Mouse (Mus musculus): ENCODE results near the gene Hagh. TPM values are rescaled to one million over a fixed set of nuclear protein-coding genes. Genes with fewer than 3 reads are reported as not detected.

Hagh gene
- polyA plus RNA-seq, 1 experiment from 2014 or later, result 35.2 TPM

DNA sequence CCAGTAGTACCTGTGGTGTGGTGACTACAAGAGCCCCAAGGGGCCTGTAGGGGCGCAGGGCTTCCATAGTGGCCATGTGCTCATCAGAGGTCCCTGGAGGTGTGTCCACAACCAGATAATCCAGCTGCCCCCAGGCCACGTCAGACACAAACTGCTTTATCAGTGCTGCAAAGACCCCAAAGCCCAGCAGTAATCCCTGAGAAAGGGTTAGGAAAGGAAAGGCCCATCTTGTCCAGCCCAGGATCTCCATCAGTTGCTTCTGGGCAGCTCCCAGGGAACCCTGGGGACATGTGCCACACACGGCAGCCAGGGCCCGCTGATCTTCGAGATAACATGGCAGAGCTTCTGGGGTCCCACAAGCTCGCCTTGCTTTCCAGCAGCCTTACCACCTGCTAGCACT, 44.4 kb downstream of the Hagh start:
- no peaks in the 10 kb centered on the region for H3K9me3 ChIP-seq (ENCODE audit: control insufficient read depth, low read depth, low read length)
- peaks cover 11% of the 10 kb centered on the region for H3K36me3 ChIP-seq (ENCODE audit: control insufficient read depth, insufficient read depth, low read length)
- H3K4me3 ChIP-seq (ENCODE audit: low read depth, low read length), result no peak overlapping the region
- no peak overlapping the region for H3K27ac ChIP-seq (ENCODE audit: low read length)
- H3K27me3 ChIP-seq (ENCODE audit: control insufficient read depth, insufficient read depth, low read length), result no peaks in the 10 kb centered on the region
- peaks cover 16% of the 10 kb centered on the region; the same call in 1 of the 2 replicates for H3K4me1 ChIP-seq (ENCODE audit: control insufficient read depth, insufficient read depth, low read length)
- H3K9ac ChIP-seq (replicated peaks; ENCODE audit: low read depth, low read length), result no peak overlapping the region
- 79% methylated on average over 6 of the region's 6 CpGs for WGBS
- no peak for ATAC-seq (ENCODE audit: insufficient number of reproducible peaks, insufficient read depth, low FRiP score, low read depth)
- H3K4me2 ChIP-seq (replicated peaks; ENCODE audit: low read depth, low read length), result no peak overlapping the region

DNA sequence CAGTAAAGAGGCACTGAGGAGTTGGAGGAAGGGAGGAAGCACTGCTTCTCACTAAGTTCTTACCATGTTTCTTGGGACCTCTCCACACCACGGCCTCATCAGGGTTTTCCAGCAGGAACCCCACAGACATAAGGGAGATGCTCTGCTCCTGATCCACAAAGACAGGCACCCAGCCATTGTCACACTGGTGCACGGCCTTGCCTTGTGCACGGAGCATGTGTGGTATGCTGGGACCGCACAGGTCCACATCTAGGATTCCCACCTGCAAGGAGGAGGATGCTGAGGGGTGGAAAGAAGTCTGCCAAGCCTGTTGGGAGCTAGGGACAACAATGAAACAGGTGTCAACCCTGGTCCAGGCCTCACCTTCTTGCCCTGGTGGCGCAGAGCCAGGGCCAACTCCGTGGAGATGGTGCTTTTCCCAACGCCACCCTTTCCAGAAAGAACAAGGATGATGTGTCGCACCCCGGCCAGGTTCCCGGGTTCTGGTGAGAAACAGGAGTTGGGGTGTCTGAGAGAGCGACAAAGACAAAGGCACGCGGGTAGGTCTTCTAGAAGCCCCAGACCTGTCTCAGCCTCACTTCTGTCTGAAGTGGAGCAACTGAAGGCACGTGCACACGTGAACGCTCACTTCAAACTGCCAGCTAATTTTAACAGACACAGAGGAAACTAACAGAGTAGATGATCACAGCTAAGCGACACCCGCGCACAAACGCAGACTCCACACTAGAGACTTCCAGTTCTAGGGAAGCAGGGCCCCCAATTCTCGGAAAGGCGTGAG, 45.6 kb downstream of the Hagh start:
- H3K27ac ChIP-seq (ENCODE audit: low read length), result no peak overlapping the region
- no peaks in the 10 kb centered on the region for H3K9me3 ChIP-seq (ENCODE audit: control insufficient read depth, low read depth, low read length)

GRCm38 (mm10) chr17:24886134-24886931, 46.4 kb downstream of the Hagh start, which contains the start of the genes Nubp2 and Spsb3:
Nubp2 (minus strand) TSS chr17:24886349.
Spsb3 (plus strand) TSS chr17:24886643.
- WGBS, result under 1% methylated on average over 69 of the region's 69 CpGs
- peak within 1 kb of the TSS; percentile 93 for H3K4me2 ChIP-seq (replicated peaks; ENCODE audit: low read depth, low read length)
- peak within 1 kb of the TSS; percentile 81 for H3K9ac ChIP-seq (replicated peaks; ENCODE audit: low read depth, low read length)
- H3K9me3 ChIP-seq (ENCODE audit: control insufficient read depth, low read depth, low read length), result no peaks in the 10 kb centered on the region
- H3K27ac ChIP-seq (ENCODE audit: low read length), result 0 out of 2 replicates have a peak within 1 kb of the TSS, but pooled peaks have one; percentile 29
- H3K4me3 ChIP-seq (ENCODE audit: low read depth, low read length), result peak within 1 kb of the TSS; percentile 89
- H3K36me3 ChIP-seq (ENCODE audit: control insufficient read depth, insufficient read depth, low read length), result peaks cover 27% of the 10 kb centered on the region
- H3K27me3 ChIP-seq (ENCODE audit: control insufficient read depth, insufficient read depth, low read length), result no peaks in the 10 kb centered on the region
- peak; percentile 97 for ATAC-seq (ENCODE audit: insufficient number of reproducible peaks, insufficient read depth, low FRiP score, low read depth)
- H3K4me1 ChIP-seq (ENCODE audit: control insufficient read depth, insufficient read depth, low read length), result peaks cover 16% of the 10 kb centered on the region; the same call in 1 of the 2 replicates

More for the DNA sequence above, 45.6 kb downstream of the Hagh start:
- Histone ChIP-seq H3K4me3 (ENCODE audit: low read depth, low read length) (peak overlapping the region; percentile 89), H3K27me3 (ENCODE audit: control insufficient read depth, insufficient read depth, low read length) (no peaks in the 10 kb centered on the region), H3K4me1 (ENCODE audit: control insufficient read depth, insufficient read depth, low read length) (peaks cover 16% of the 10 kb centered on the region; the same call in 1 of the 2 replicates), H3K4me2 (replicated peaks; ENCODE audit: low read depth, low read length) (peak overlapping the region; percentile 93), H3K36me3 (ENCODE audit: control insufficient read depth, insufficient read depth, low read length) (peaks cover 19% of the 10 kb centered on the region), H3K9ac (replicated peaks; ENCODE audit: low read depth, low read length) (peak overlapping the region; percentile 34; the same call in 1 of the 2 replicates)
- 25% methylated on average over 22 of the region's 22 CpGs for WGBS
- no peak for ATAC-seq (ENCODE audit: insufficient number of reproducible peaks, insufficient read depth, low FRiP score, low read depth)

DNA sequence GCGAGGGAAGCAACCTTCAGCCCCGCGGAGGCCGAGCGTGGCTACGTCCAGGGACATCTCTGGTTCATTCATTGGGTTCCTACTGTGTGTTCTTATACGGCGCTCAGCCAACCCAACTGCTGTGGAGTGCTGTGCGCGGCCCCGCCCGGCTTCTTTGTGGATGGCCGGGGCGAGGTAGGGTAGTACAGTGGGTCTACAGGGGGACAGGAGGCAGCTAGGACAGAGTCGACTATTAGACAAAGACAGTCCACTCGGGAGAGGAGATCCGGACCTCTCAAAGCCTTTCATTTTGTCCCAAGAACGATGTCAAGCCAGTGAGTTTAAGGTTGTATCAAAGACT, 47.0 kb downstream of the Hagh start:
- H3K4me1 ChIP-seq (ENCODE audit: control insufficient read depth, insufficient read depth, low read length), result peaks cover 16% of the 10 kb centered on the region; the same call in 1 of the 2 replicates
- H3K9ac ChIP-seq (replicated peaks; ENCODE audit: low read depth, low read length), result peak overlapping the region; percentile 81
- peak overlapping the region; percentile 89 for H3K4me3 ChIP-seq (ENCODE audit: low read depth, low read length)
- peak overlapping the region; percentile 65 for H3K4me2 ChIP-seq (replicated peaks; ENCODE audit: low read depth, low read length)
- no peaks in the 10 kb centered on the region for H3K9me3 ChIP-seq (ENCODE audit: control insufficient read depth, low read depth, low read length)
- H3K27ac ChIP-seq (ENCODE audit: low read length), result 0 out of 2 replicates have a peak overlapping the region, but pooled peaks have one; percentile 29
- peaks cover 30% of the 10 kb centered on the region for H3K36me3 ChIP-seq (ENCODE audit: control insufficient read depth, insufficient read depth, low read length)
- WGBS, result under 1% methylated on average over 18 of the region's 18 CpGs
- ATAC-seq (ENCODE audit: insufficient number of reproducible peaks, insufficient read depth, low FRiP score, low read depth), result peak; percentile 16; the same call in 1 of the 2 replicates
- H3K27me3 ChIP-seq (ENCODE audit: control insufficient read depth, insufficient read depth, low read length), result no peaks in the 10 kb centered on the region

DNA sequence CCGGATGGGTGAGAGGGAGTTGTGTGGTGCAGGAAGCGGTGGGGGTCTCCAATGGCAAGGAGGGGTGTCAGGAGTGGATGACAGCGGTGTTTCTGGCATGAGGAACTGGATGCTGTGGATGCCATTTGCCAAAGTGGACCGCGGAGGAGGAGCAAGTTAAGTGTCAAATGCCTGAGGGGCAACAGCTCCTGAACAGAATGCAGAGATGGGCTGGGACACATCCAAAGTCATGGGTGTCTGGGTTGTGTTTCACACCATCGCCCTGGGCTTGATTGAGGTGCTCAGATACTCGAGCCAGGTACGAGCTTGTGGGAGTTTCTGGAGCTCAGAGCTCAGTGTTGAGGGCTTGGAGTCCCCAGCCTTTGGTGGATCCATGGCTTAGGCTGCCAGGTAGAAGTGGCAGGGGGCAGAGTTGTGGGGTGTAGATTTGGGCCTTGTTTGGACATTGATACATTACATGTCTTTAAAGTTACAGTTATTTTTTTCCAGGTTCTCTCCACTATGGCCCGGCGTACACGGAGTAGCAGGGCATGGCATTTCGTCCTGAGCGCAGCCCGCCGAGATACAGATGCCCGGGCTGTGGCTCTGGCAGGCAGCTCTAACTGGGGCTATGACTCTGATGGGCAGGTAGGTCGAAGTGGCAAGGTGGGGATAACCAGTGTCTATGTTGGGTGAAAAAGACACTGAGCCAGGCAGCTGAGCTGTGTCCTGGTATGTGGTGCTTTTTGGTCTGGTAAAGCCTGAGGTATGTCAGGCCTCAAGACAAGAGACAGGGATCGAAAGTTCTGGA, 47.5 kb downstream of the Hagh start:
- no peak for ATAC-seq (ENCODE audit: insufficient number of reproducible peaks, insufficient read depth, low FRiP score, low read depth)
- Histone ChIP-seq H3K27ac (ENCODE audit: low read length) (no peak overlapping the region), H3K4me3 (ENCODE audit: low read depth, low read length) (peak overlapping the region; percentile 89), H3K9ac (replicated peaks; ENCODE audit: low read depth, low read length) (peak overlapping the region; percentile 81), H3K36me3 (ENCODE audit: control insufficient read depth, insufficient read depth, low read length) (peaks cover 36% of the 10 kb centered on the region), H3K27me3 (ENCODE audit: control insufficient read depth, insufficient read depth, low read length) (no peaks in the 10 kb centered on the region), H3K9me3 (ENCODE audit: control insufficient read depth, low read depth, low read length) (no peaks in the 10 kb centered on the region), H3K4me2 (replicated peaks; ENCODE audit: low read depth, low read length) (peak overlapping the region; percentile 65), H3K4me1 (ENCODE audit: control insufficient read depth, insufficient read depth, low read length) (peaks cover 16% of the 10 kb centered on the region; the same call in 1 of the 2 replicates)
- WGBS, result 62% methylated on average over 18 of the region's 18 CpGs

DNA sequence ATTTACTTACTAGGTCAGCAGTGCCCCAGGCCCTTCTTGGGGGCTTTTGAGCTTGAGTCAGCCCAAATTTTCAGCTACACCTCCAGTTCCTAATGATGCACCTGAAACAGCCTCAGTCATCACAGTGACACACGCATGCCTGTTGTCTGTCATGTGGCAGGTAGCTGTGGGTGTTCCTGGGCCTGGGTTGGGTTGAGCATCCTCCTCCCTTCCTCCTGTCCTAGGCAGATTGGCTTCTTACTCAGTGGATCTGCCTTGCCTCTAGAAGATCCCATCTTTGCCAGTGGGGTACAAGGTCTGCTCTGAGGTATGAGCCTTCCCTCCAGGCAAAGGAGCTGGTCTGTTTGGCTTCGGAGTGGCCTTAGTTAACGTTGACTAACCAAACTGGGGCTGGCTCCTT, 48.9 kb downstream of the Hagh start:
- H3K9me3 ChIP-seq (ENCODE audit: control insufficient read depth, low read depth, low read length), result no peaks in the 10 kb centered on the region
- no peak overlapping the region for H3K27ac ChIP-seq (ENCODE audit: low read length)
- 85% methylated on average over 3 of the region's 3 CpGs for WGBS
- H3K4me2 ChIP-seq (replicated peaks; ENCODE audit: low read depth, low read length), result no peak overlapping the region
- H3K4me3 ChIP-seq (ENCODE audit: low read depth, low read length), result no peak overlapping the region
- ATAC-seq (ENCODE audit: insufficient number of reproducible peaks, insufficient read depth, low FRiP score, low read depth), result no peak
- H3K9ac ChIP-seq (replicated peaks; ENCODE audit: low read depth, low read length), result no peak overlapping the region
- H3K27me3 ChIP-seq (ENCODE audit: control insufficient read depth, insufficient read depth, low read length), result no peaks in the 10 kb centered on the region
- peaks cover 43% of the 10 kb centered on the region for H3K36me3 ChIP-seq (ENCODE audit: control insufficient read depth, insufficient read depth, low read length)
- peaks cover 21% of the 10 kb centered on the region for H3K4me1 ChIP-seq (ENCODE audit: control insufficient read depth, insufficient read depth, low read length)

- WGBS, result 86% methylated on average over 19 of the region's 19 CpGs
Measured at GRCm38 (mm10) chr17:24890151-24891092, 50.5 kb downstream of the Hagh start.

More at GRCm38 (mm10) chr17:24890151-24891092, 50.5 kb downstream of the Hagh start:
- Histone ChIP-seq H3K9ac (replicated peaks; ENCODE audit: low read depth, low read length) (no peak overlapping the region), H3K36me3 (ENCODE audit: control insufficient read depth, insufficient read depth, low read length) (peaks cover 40% of the 10 kb centered on the region), H3K4me1 (ENCODE audit: control insufficient read depth, insufficient read depth, low read length) (peaks cover 22% of the 10 kb centered on the region), H3K4me2 (replicated peaks; ENCODE audit: low read depth, low read length) (no peak overlapping the region), H3K27me3 (ENCODE audit: control insufficient read depth, insufficient read depth, low read length) (no peaks in the 10 kb centered on the region), H3K4me3 (ENCODE audit: low read depth, low read length) (no peak overlapping the region), H3K9me3 (ENCODE audit: control insufficient read depth, low read depth, low read length) (no peaks in the 10 kb centered on the region), H3K27ac (ENCODE audit: low read length) (no peak overlapping the region)
- no peak for ATAC-seq (ENCODE audit: insufficient number of reproducible peaks, insufficient read depth, low FRiP score, low read depth)
